Mouse (Mus musculus): ENCODE results near the gene Mettl24. TPM values are rescaled to one million over a fixed set of nuclear protein-coding genes. Genes with fewer than 3 reads are reported as not detected.

Gene Mettl24
- 0.43 and 4.7 TPM in 2 replicates for total RNA-seq (2014; rRNA removed; ENCODE audit: low replicate concordance)
- 2.9 and 3.0 TPM in 2 replicates for polyA plus RNA-seq (2015; fragmentation: Nextera tagmentation; extraction: Ambion mirVana)

- Histone ChIP-seq H3K27me3 (ENCODE audit: control insufficient read depth, insufficient read depth, low read length) (no peaks in the 10 kb centered on the region), H3K4me3 (ENCODE audit: low read depth, low read length) (peak within 1 kb of the TSS; percentile 75), H3K9ac (replicated peaks; ENCODE audit: low read depth, low read length) (peak within 1 kb of the TSS; percentile 81), H3K4me2 (ENCODE audit: low read depth, low read length) (peak within 1 kb of the TSS; percentile 99), H3K4me1 (ENCODE audit: control insufficient read depth, insufficient read depth) (0 out of 2 replicates have a peak, but pooled peaks cover 4% of the 10 kb centered on the region), H3K36me3 (replicated peaks; ENCODE audit: control insufficient read depth, insufficient read depth, low read length) (no peaks in the 10 kb centered on the region), H3K27ac (ENCODE audit: low read depth) (peak within 1 kb of the TSS; percentile 83), H3K9me3 (replicated peaks; ENCODE audit: control insufficient read depth, low read length) (no peaks in the 10 kb centered on the region)
- ATAC-seq (ENCODE audit: insufficient read depth, low read depth) (peak; percentile 90), DNase-seq (ENCODE audit: low spot score) (peak; percentile 85)
- under 1% methylated on average over 50 of the region's 50 CpGs for WGBS
- no peak for TF ChIP-seq EP300 (IDR thresholded peaks at IDR 0.05; ENCODE audit: low read depth)
- peak; percentile 77 for TF ChIP-seq CTCF (IDR thresholded peaks at IDR 0.05; ENCODE audit: low read depth)
These were observed at the start of gene Mettl24 for GRCm38 (mm10) chr10:40683092-40683867. Gene Mettl24, plus strand, starts transcription at chr10:40683282.

- no peak overlapping the region for H3K9ac ChIP-seq (replicated peaks; ENCODE audit: low read depth, low read length)
- H3K4me3 ChIP-seq (ENCODE audit: low read depth, low read length), result no peak overlapping the region
- H3K36me3 ChIP-seq (replicated peaks; ENCODE audit: control insufficient read depth, insufficient read depth, low read length), result no peaks in the 10 kb centered on the region; the same call in 1 of the 2 replicates
- no peaks in the 10 kb centered on the region for H3K9me3 ChIP-seq (replicated peaks; ENCODE audit: control insufficient read depth, low read length)
- DNase-seq (ENCODE audit: low spot score), result no peak
- no peak for TF ChIP-seq EP300 (IDR thresholded peaks at IDR 0.05; ENCODE audit: low read depth)
- no peak for TF ChIP-seq CTCF (IDR thresholded peaks at IDR 0.05; ENCODE audit: low read depth)
- no peak overlapping the region for H3K4me2 ChIP-seq (ENCODE audit: low read depth, low read length)
- H3K4me1 ChIP-seq (ENCODE audit: control insufficient read depth, insufficient read depth), result peaks cover 4% of the 10 kb centered on the region; the same call in 1 of the 2 replicates
- H3K27ac ChIP-seq (ENCODE audit: low read depth), result peak overlapping the region; percentile 4; the same call in 1 of the 2 replicates
- H3K27me3 ChIP-seq (ENCODE audit: control insufficient read depth, insufficient read depth, low read length), result no peaks in the 10 kb centered on the region
- no peak for ATAC-seq (ENCODE audit: insufficient read depth, low read depth)
- 31% methylated on average over 10 of the region's 10 CpGs for WGBS
These were observed 45.8 kb upstream of the Mettl24 start for GRCm38 (mm10) chr10:40637331-40637730.

- DNase-seq (ENCODE audit: low spot score), result no peak
- TF ChIP-seq EP300 (IDR thresholded peaks at IDR 0.05; ENCODE audit: low read depth), result no peak
- no peak for TF ChIP-seq CTCF (IDR thresholded peaks at IDR 0.05; ENCODE audit: low read depth)
- WGBS, result 51% methylated on average over 7 of the region's 7 CpGs
- Histone ChIP-seq H3K27ac (ENCODE audit: low read depth) (peak overlapping the region; percentile 52; the same call in 1 of the 2 replicates), H3K27me3 (ENCODE audit: control insufficient read depth, insufficient read depth, low read length) (no peaks in the 10 kb centered on the region), H3K9me3 (replicated peaks; ENCODE audit: control insufficient read depth, low read length) (no peaks in the 10 kb centered on the region), H3K4me1 (ENCODE audit: control insufficient read depth, insufficient read depth) (peaks cover 4% of the 10 kb centered on the region; the same call in 1 of the 2 replicates), H3K36me3 (replicated peaks; ENCODE audit: control insufficient read depth, insufficient read depth, low read length) (no peaks in the 10 kb centered on the region; the same call in 1 of the 2 replicates), H3K4me3 (ENCODE audit: low read depth, low read length) (no peak overlapping the region), H3K9ac (replicated peaks; ENCODE audit: low read depth, low read length) (no peak overlapping the region; the same call in 1 of the 2 replicates), H3K4me2 (ENCODE audit: low read depth, low read length) (no peak overlapping the region)
- ATAC-seq (ENCODE audit: insufficient read depth, low read depth), result peak; percentile 40; the same call in 1 of the 2 replicates
These were observed 44.8 kb upstream of the Mettl24 start for GRCm38 (mm10) chr10:40638276-40638675.

DNA sequence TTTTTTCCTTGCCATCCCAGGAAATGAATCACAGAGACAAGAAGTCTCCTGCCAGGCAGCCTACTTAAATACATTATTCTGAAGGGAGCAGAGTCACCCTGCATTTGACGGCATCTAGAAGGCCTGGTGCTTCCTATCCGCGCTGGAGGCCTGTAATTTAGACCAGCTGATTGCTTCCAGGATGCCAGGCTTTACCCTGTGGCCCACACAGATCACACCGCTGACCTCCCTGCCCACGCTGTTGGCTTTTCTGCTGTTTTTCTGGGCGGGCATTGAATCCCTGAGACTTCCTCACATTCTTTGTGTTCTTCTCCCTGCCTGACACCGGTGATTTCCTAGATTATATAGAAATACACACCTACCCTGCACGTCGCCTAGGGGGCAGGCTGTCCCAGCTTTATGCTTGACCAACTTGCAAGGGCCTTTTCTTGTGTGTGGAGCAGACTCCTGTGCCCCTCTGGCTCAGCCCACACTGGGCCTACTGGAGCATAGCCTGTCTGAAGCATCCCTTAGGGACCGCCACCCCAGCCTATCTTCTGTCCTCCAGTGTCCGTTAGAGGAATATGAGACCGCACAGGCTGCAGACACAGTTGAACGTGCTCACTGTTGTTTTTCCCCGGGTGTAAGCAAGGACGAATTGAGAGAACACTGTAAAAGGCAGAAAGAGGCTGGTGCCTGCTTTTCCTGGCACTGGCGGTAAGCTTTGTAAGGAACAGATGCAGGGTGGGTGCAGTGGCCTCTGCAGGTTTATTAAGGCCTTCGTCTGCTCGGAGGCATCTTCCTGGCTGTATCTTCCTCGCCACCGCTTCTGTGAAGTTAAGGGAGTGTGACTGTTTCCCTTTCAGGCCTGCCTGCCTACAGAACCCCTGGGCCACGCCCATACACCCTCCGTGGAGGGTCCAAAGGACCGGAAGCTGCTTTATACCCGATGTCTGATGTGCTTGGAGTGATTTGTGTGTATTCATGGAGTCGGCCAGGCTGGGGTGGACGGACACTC is 44.0 kb upstream of the Mettl24 start:
- ATAC-seq (ENCODE audit: insufficient read depth, low read depth) (no peak), DNase-seq (ENCODE audit: low spot score) (no peak)
- no peak overlapping the region for H3K27ac ChIP-seq (ENCODE audit: low read depth)
- no peaks in the 10 kb centered on the region for H3K27me3 ChIP-seq (ENCODE audit: control insufficient read depth, insufficient read depth, low read length)
- H3K36me3 ChIP-seq (replicated peaks; ENCODE audit: control insufficient read depth, insufficient read depth, low read length), result no peaks in the 10 kb centered on the region; the same call in 1 of the 2 replicates
- H3K4me3 ChIP-seq (ENCODE audit: low read depth, low read length), result no peak overlapping the region
- no peak overlapping the region for H3K9ac ChIP-seq (replicated peaks; ENCODE audit: low read depth, low read length)
- H3K9me3 ChIP-seq (replicated peaks; ENCODE audit: control insufficient read depth, low read length), result no peaks in the 10 kb centered on the region
- TF ChIP-seq CTCF (IDR thresholded peaks at IDR 0.05; ENCODE audit: low read depth) (no peak), EP300 (IDR thresholded peaks at IDR 0.05; ENCODE audit: low read depth) (no peak)
- H3K4me2 ChIP-seq (ENCODE audit: low read depth, low read length), result no peak overlapping the region
- peaks cover 4% of the 10 kb centered on the region; the same call in 1 of the 2 replicates for H3K4me1 ChIP-seq (ENCODE audit: control insufficient read depth, insufficient read depth)
- 73% methylated on average over 26 of the region's 26 CpGs for WGBS

DNA sequence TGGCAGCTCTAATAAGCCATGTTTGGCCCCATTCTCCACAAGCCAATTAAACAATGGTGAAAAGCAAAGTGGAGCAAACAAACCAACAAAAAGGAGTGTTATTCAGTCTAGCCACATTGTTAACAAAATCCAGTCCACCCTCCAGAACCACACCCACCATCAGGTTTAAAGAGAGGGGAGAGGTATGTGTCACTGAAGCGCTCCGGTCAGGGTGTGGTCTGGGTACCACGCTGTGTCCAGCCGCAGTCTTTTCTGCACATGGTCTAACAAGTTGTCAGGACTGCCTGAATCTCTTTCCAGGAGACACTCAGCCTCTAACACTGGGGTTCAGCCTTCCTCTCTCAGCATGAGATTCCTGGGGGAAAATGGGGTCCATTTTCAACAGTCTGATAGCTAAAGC is 42.7 kb upstream of the Mettl24 start:
- no peak for ATAC-seq (ENCODE audit: insufficient read depth, low read depth)
- H3K4me1 ChIP-seq (ENCODE audit: control insufficient read depth, insufficient read depth), result peaks cover 4% of the 10 kb centered on the region; the same call in 1 of the 2 replicates
- no peak overlapping the region for H3K4me2 ChIP-seq (ENCODE audit: low read depth, low read length)
- DNase-seq (ENCODE audit: low spot score), result no peak
- TF ChIP-seq CTCF (IDR thresholded peaks at IDR 0.05; ENCODE audit: low read depth) (no peak), EP300 (IDR thresholded peaks at IDR 0.05; ENCODE audit: low read depth) (no peak)
- no peak overlapping the region for H3K9ac ChIP-seq (replicated peaks; ENCODE audit: low read depth, low read length)
- no peak overlapping the region for H3K27ac ChIP-seq (ENCODE audit: low read depth)
- no peaks in the 10 kb centered on the region for H3K9me3 ChIP-seq (replicated peaks; ENCODE audit: control insufficient read depth, low read length)
- no peak overlapping the region for H3K4me3 ChIP-seq (ENCODE audit: low read depth, low read length)
- no peaks in the 10 kb centered on the region; the same call in 1 of the 2 replicates for H3K36me3 ChIP-seq (replicated peaks; ENCODE audit: control insufficient read depth, insufficient read depth, low read length)
- 91% methylated on average over 4 of the region's 4 CpGs for WGBS
- H3K27me3 ChIP-seq (ENCODE audit: control insufficient read depth, insufficient read depth, low read length), result no peaks in the 10 kb centered on the region

All from heart, postnatal 0 days (tissue).